Comparison of ENCODE assay signal across 23 mouse cellular contexts in genomic region chr10:117463636-117464035, GRCm38 (mm10).
DNase-seq lines count a peak whose midpoint lies in the region; ATAC-seq lines count a peak whose summit lies in the region.
"Had no signal": no experiment of that assay in that cellular context is flagged by ENCODE, and none has a peak within 500 bp of the region (broad histone marks: within the 10 kb centered on the region; RNA-seq: fewer than 3 reads in every experiment).

No protein-coding gene starts in this region.

- no peaks in the 10 kb centered on the region for H3K4me1 ChIP-seq in neural tube, embryonic 15.5 days

- no peak for ATAC-seq in neural tube, embryonic 15.5 days (ENCODE audit: low FRiP score)
- ATAC-seq: activated CD4-positive, CD25-positive, alpha-beta regulatory T cell, adult 4 months; CD4-positive, CD25-positive, alpha-beta regulatory T cell, adult 4 months; Patski had no signal

- H3K4me3 ChIP-seq in neural tube, embryonic 15.5 days (replicated peaks): no peak overlapping the region

- H3K9me3 ChIP-seq in neural tube, embryonic 15.5 days (replicated peaks): no peaks in the 10 kb centered on the region
- H3K9me3 ChIP-seq: G1E had no signal

- no peaks in the 10 kb centered on the region for H3K36me3 ChIP-seq in neural tube, embryonic 15.5 days
- H3K36me3 ChIP-seq: G1E had no signal

- no peak overlapping the region for H3K27ac ChIP-seq in neural tube, embryonic 15.5 days (replicated peaks)

- intact Hi-C loops in gastrocnemius, postnatal 36 days (cut with DNase I): no loop called here

- WGBS in neural tube, embryonic 15.5 days: 87% methylated on average over 8 of the region's 8 CpGs

- H3K27me3 ChIP-seq in neural tube, embryonic 15.5 days (replicated peaks): no peaks in the 10 kb centered on the region
- H3K27me3 ChIP-seq: CH12.LX, Patski had no signal

- no peak overlapping the region for H3K4me2 ChIP-seq in neural tube, embryonic 15.5 days

- DNase-seq in heart, adult 11 months: peak; percentile 43
- DNase-seq in heart, postnatal 4 days: no peak
- DNase-seq in 3T3-L1 (ENCODE audit: low read depth, low spot score): peak; percentile 95
- DNase-seq in adipocyte (ENCODE audit: low spot score): peak; percentile 94
- no peak for DNase-seq in gastrocnemius, postnatal 36 days
- DNase-seq: adrenal gland, adult 2 months; adrenal gland, adult 8-10 months; adrenal gland, postnatal 10 days; adrenal gland, postnatal 14 days; adrenal gland, postnatal 25 days; adrenal gland, postnatal 36 days; B cell, adult 2 months; cerebellum, adult 11 months; cerebellum, adult 11-12 months; cerebellum, adult 18-20 months; cerebellum, adult 2 months; cerebellum, adult 8-10 months had no signal

- H3K9ac ChIP-seq in neural tube, embryonic 15.5 days (replicated peaks): no peak overlapping the region

Comparison
In these comparisons a context has a peak if more than half of its experiments do, and no peak if none do; other contexts are left out.
1. DNase-seq: peak in heart, adult 11 months (single experiment), 3T3-L1 (single experiment) and adipocyte (single experiment); none in heart, postnatal 4 days (single experiment) and gastrocnemius, postnatal 36 days (0 of 2).